Mouse (Mus musculus): ENCODE data around the gene Hand2. TPM values are rescaled to one million over a fixed set of nuclear protein-coding genes. Genes with fewer than 3 reads are reported as not detected.

Hand2 gene
- polyA plus RNA-seq, 1 experiment from 2014 or later: not detected

- no peaks in the 10 kb centered on the region for H3K9me3 ChIP-seq (replicated peaks; ENCODE audit: control insufficient read depth, low read length, poor library complexity, severe bottlenecking)
- no peak overlapping the region for H3K9ac ChIP-seq (ENCODE audit: low read depth, low read length)
- no peaks in the 10 kb centered on the region for H3K36me3 ChIP-seq (ENCODE audit: control insufficient read depth, insufficient read depth, low read length)
- no peaks in the 10 kb centered on the region for H3K4me1 ChIP-seq (ENCODE audit: control insufficient read depth, insufficient read depth, low read length)
- 10% methylated on average over 4 of the region's 4 CpGs for WGBS
- peak; percentile 25; the same call in 1 of the 2 replicates for ATAC-seq
- peaks cover 87% of the 10 kb centered on the region for H3K27me3 ChIP-seq (ENCODE audit: control insufficient read depth, insufficient read depth, low read depth, low read length)
- H3K4me3 ChIP-seq (ENCODE audit: low read depth, low read length): no peak overlapping the region
- H3K4me2 ChIP-seq (ENCODE audit: low read length): no peak overlapping the region
- H3K27ac ChIP-seq (ENCODE audit: low read length): no peak overlapping the region
Measured at GRCm38 (mm10) chr8:57348251-57348650, 27.5 kb downstream of the Hand2 start.

- H3K27me3 ChIP-seq (ENCODE audit: control insufficient read depth, insufficient read depth, low read depth, low read length): peaks cover 82% of the 10 kb centered on the region
- H3K36me3 ChIP-seq (ENCODE audit: control insufficient read depth, insufficient read depth, low read length): no peaks in the 10 kb centered on the region
- no peak overlapping the region for H3K9ac ChIP-seq (ENCODE audit: low read depth, low read length)
- no peak overlapping the region for H3K27ac ChIP-seq (ENCODE audit: low read length)
- no peak overlapping the region for H3K4me3 ChIP-seq (ENCODE audit: low read depth, low read length)
- H3K4me1 ChIP-seq (ENCODE audit: control insufficient read depth, insufficient read depth, low read length): peaks cover 4% of the 10 kb centered on the region; the same call in 1 of the 2 replicates
- H3K4me2 ChIP-seq (ENCODE audit: low read length): no peak overlapping the region
- WGBS: 2% methylated on average over 23 of the region's 23 CpGs
- no peak for ATAC-seq
- H3K9me3 ChIP-seq (replicated peaks; ENCODE audit: control insufficient read depth, low read length, poor library complexity, severe bottlenecking): no peaks in the 10 kb centered on the region
Measured at GRCm38 (mm10) chr8:57348866-57349520, 28.2 kb downstream of the Hand2 start.

GRCm38 (mm10) chr8:57351861-57352260 lies 31.1 kb downstream of the Hand2 start:
- H3K4me2 ChIP-seq (ENCODE audit: low read length): no peak overlapping the region
- H3K4me1 ChIP-seq (ENCODE audit: control insufficient read depth, insufficient read depth, low read length): peaks cover 5% of the 10 kb centered on the region; the same call in 1 of the 2 replicates
- H3K27me3 ChIP-seq (ENCODE audit: control insufficient read depth, insufficient read depth, low read depth, low read length): peaks cover 59% of the 10 kb centered on the region
- H3K4me3 ChIP-seq (ENCODE audit: low read depth, low read length): no peak overlapping the region
- H3K9me3 ChIP-seq (replicated peaks; ENCODE audit: control insufficient read depth, low read length, poor library complexity, severe bottlenecking): no peaks in the 10 kb centered on the region
- H3K36me3 ChIP-seq (ENCODE audit: control insufficient read depth, insufficient read depth, low read length): no peaks in the 10 kb centered on the region
- no peak overlapping the region for H3K27ac ChIP-seq (ENCODE audit: low read length)
- ATAC-seq: no peak
- 18% methylated on average over 2 of the region's 2 CpGs for WGBS
- H3K9ac ChIP-seq (ENCODE audit: low read depth, low read length): no peak overlapping the region

- Histone ChIP-seq H3K4me3 (ENCODE audit: low read depth, low read length) (peak overlapping the region; percentile 48), H3K4me1 (ENCODE audit: control insufficient read depth, insufficient read depth, low read length) (peaks cover 5% of the 10 kb centered on the region; the same call in 1 of the 2 replicates), H3K27ac (ENCODE audit: low read length) (no peak overlapping the region), H3K27me3 (ENCODE audit: control insufficient read depth, insufficient read depth, low read depth, low read length) (peaks cover 42% of the 10 kb centered on the region), H3K9me3 (replicated peaks; ENCODE audit: control insufficient read depth, low read length, poor library complexity, severe bottlenecking) (no peaks in the 10 kb centered on the region), H3K9ac (ENCODE audit: low read depth, low read length) (peak overlapping the region; percentile 60), H3K4me2 (ENCODE audit: low read length) (peak overlapping the region; percentile 90), H3K36me3 (ENCODE audit: control insufficient read depth, insufficient read depth, low read length) (no peaks in the 10 kb centered on the region)
- ATAC-seq: peak; percentile 96
- WGBS: under 1% methylated on average over 37 of the region's 37 CpGs
Measured at GRCm38 (mm10) chr8:57353346-57354305, 32.8 kb downstream of the Hand2 start.

- no peak overlapping the region for H3K9ac ChIP-seq (ENCODE audit: low read depth, low read length)
- no peak for ATAC-seq
- H3K4me1 ChIP-seq (ENCODE audit: control insufficient read depth, insufficient read depth, low read length): peaks cover 5% of the 10 kb centered on the region; the same call in 1 of the 2 replicates
- H3K4me2 ChIP-seq (ENCODE audit: low read length): no peak overlapping the region
- H3K9me3 ChIP-seq (replicated peaks; ENCODE audit: control insufficient read depth, low read length, poor library complexity, severe bottlenecking): no peaks in the 10 kb centered on the region
- peaks cover 30% of the 10 kb centered on the region for H3K27me3 ChIP-seq (ENCODE audit: control insufficient read depth, insufficient read depth, low read depth, low read length)
- H3K4me3 ChIP-seq (ENCODE audit: low read depth, low read length): no peak overlapping the region
- 73% methylated on average over 2 of the region's 2 CpGs for WGBS
- H3K36me3 ChIP-seq (ENCODE audit: control insufficient read depth, insufficient read depth, low read length): no peaks in the 10 kb centered on the region
- no peak overlapping the region for H3K27ac ChIP-seq (ENCODE audit: low read length)
Measured at GRCm38 (mm10) chr8:57354876-57355275, 34.1 kb downstream of the Hand2 start.

- H3K27me3 ChIP-seq (ENCODE audit: control insufficient read depth, insufficient read depth, low read depth, low read length): peaks cover 17% of the 10 kb centered on the region
- H3K9ac ChIP-seq (ENCODE audit: low read depth, low read length): no peak overlapping the region
- 71% methylated on average over 9 of the region's 9 CpGs for WGBS
- H3K4me2 ChIP-seq (ENCODE audit: low read length): no peak overlapping the region
- H3K27ac ChIP-seq (ENCODE audit: low read length): no peak overlapping the region
- peaks cover 5% of the 10 kb centered on the region; the same call in 1 of the 2 replicates for H3K4me1 ChIP-seq (ENCODE audit: control insufficient read depth, insufficient read depth, low read length)
- ATAC-seq: no peak
- no peaks in the 10 kb centered on the region for H3K36me3 ChIP-seq (ENCODE audit: control insufficient read depth, insufficient read depth, low read length)
- no peaks in the 10 kb centered on the region for H3K9me3 ChIP-seq (replicated peaks; ENCODE audit: control insufficient read depth, low read length, poor library complexity, severe bottlenecking)
- no peak overlapping the region for H3K4me3 ChIP-seq (ENCODE audit: low read depth, low read length)
Measured at GRCm38 (mm10) chr8:57356529-57357325, 35.9 kb downstream of the Hand2 start.

GRCm38 (mm10) chr8:57360493-57360892 lies 39.7 kb downstream of the Hand2 start:
- no peaks in the 10 kb centered on the region for H3K4me1 ChIP-seq (ENCODE audit: control insufficient read depth, insufficient read depth, low read length)
- ATAC-seq: no peak
- no peaks in the 10 kb centered on the region for H3K27me3 ChIP-seq (ENCODE audit: control insufficient read depth, insufficient read depth, low read depth, low read length)
- no peak overlapping the region for H3K9ac ChIP-seq (ENCODE audit: low read depth, low read length)
- H3K9me3 ChIP-seq (replicated peaks; ENCODE audit: control insufficient read depth, low read length, poor library complexity, severe bottlenecking): no peaks in the 10 kb centered on the region
- H3K36me3 ChIP-seq (ENCODE audit: control insufficient read depth, insufficient read depth, low read length): no peaks in the 10 kb centered on the region
- 67% methylated on average over 2 of the region's 2 CpGs for WGBS
- no peak overlapping the region for H3K27ac ChIP-seq (ENCODE audit: low read length)
- H3K4me2 ChIP-seq (ENCODE audit: low read length): no peak overlapping the region
- no peak overlapping the region for H3K4me3 ChIP-seq (ENCODE audit: low read depth, low read length)

- 72% methylated on average over 8 of the region's 8 CpGs for WGBS
- Histone ChIP-seq H3K27me3 (ENCODE audit: control insufficient read depth, insufficient read depth, low read depth, low read length) (no peaks in the 10 kb centered on the region), H3K4me1 (ENCODE audit: control insufficient read depth, insufficient read depth, low read length) (no peaks in the 10 kb centered on the region), H3K36me3 (ENCODE audit: control insufficient read depth, insufficient read depth, low read length) (no peaks in the 10 kb centered on the region), H3K4me2 (ENCODE audit: low read length) (no peak overlapping the region), H3K9me3 (replicated peaks; ENCODE audit: control insufficient read depth, low read length, poor library complexity, severe bottlenecking) (no peaks in the 10 kb centered on the region), H3K9ac (ENCODE audit: low read depth, low read length) (no peak overlapping the region), H3K27ac (ENCODE audit: low read length) (no peak overlapping the region), H3K4me3 (ENCODE audit: low read depth, low read length) (no peak overlapping the region)
- no peak for ATAC-seq
Measured at GRCm38 (mm10) chr8:57361003-57361805, 40.4 kb downstream of the Hand2 start.
